Comparison of ENCODE assay signal across 8 mouse cellular contexts in the genomic region with DNA sequence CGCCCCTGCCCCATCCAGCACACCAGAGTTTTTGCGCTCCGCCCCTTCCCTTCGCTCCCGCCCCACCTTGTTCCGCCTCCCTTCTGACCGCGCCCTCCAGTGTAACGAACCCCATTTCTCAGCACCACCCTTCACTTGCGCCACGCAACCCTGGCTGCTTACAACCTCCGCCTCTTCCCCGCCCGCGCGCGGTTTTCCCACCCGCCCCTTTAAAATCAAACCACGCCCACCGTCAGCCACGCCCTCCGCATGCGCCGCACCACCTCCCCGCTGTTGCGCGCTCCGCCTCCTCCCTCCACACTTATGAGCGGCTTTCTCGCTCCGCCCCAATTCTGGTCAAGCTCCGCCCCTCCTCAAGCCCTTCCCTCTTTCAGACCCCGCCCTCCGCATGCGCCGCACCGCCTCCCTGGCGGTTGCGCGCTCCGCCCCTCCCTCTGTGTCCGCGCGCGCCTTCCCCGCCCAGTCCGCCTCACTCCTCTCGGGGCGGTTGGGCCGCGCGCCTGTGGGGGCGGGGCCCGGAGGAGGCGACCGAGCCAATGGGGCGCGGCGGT. TPM values are rescaled to one million over a fixed set of nuclear protein-coding genes. Genes with fewer than 3 reads are reported as not detected.
A peak's percentile ranks its signal among the peaks of the same experiment; 100 is the strongest.
DNase-seq lines count a peak whose midpoint lies in the region; ATAC-seq and TF ChIP-seq lines count a peak whose summit lies in the region.

A gene (plus strand): TSS at position 476 of the 551 bp plus-strand sequence.

- H3K27me3 ChIP-seq in ES-Bruce4 (ENCODE audit: control insufficient read depth, insufficient read depth, low read length, poor library complexity, severe bottlenecking): no peaks in the 10 kb centered on the region
- H3K27me3 ChIP-seq in forebrain, embryonic 13.5 days: no peaks in the 10 kb centered on the region
- no peaks in the 10 kb centered on the region for H3K27me3 ChIP-seq in liver, postnatal 0 days (ENCODE audit: insufficient read depth, low read length)
- H3K27me3 ChIP-seq in neural tube, embryonic 14.5 days (ENCODE audit: control insufficient read depth, insufficient read depth, low read length): no peaks in the 10 kb centered on the region

- TF ChIP-seq POLR2A in ES-Bruce4 (IDR thresholded peaks at IDR 0.05; ENCODE audit: insufficient read depth, low read length): no peak

- peak within 1 kb of the TSS; percentile 90 for H3K4me3 ChIP-seq in ES-Bruce4 (ENCODE audit: low read depth, low read length)
- peak within 1 kb of the TSS; percentile 95 for H3K4me3 ChIP-seq in forebrain, embryonic 13.5 days
- peak within 1 kb of the TSS; percentile 66 for H3K4me3 ChIP-seq in liver, postnatal 0 days (ENCODE audit: low read depth, low read length)
- peak within 1 kb of the TSS; percentile 69 for H3K4me3 ChIP-seq in neural tube, embryonic 14.5 days (ENCODE audit: low read depth, low read length)

- H3K9ac ChIP-seq in ES-Bruce4 (ENCODE audit: low read depth, poor library complexity, severe bottlenecking): peak within 1 kb of the TSS; percentile 100
- peak within 1 kb of the TSS; percentile 93 for H3K9ac ChIP-seq in forebrain, embryonic 13.5 days
- peak within 1 kb of the TSS; percentile 82 for H3K9ac ChIP-seq in liver, postnatal 0 days (replicated peaks)
- peak within 1 kb of the TSS; percentile 76 for H3K9ac ChIP-seq in neural tube, embryonic 14.5 days (replicated peaks; ENCODE audit: low read depth, low read length)

- TF ChIP-seq EP300 in ES-Bruce4 (IDR thresholded peaks at IDR 0.05; ENCODE audit: insufficient read depth, low read depth, low read length): 0 out of 2 replicates have a peak, but pooled peaks have one; percentile 25
- no peak; the same call in 1 of the 2 replicates for TF ChIP-seq EP300 in liver, postnatal 0 days (IDR thresholded peaks at IDR 0.05; ENCODE audit: low read depth)

- no peak for TF ChIP-seq CTCF in ES-Bruce4 (IDR thresholded peaks at IDR 0.05; ENCODE audit: low read depth, low read length)
- TF ChIP-seq CTCF in liver, postnatal 0 days (IDR thresholded peaks at IDR 0.05; ENCODE audit: low read depth): 0 out of 2 replicates have a peak, but pooled peaks have one; percentile 1

- under 1% methylated on average over 50 of the region's 59 CpGs for WGBS in forebrain, embryonic 13.5 days
- 1% methylated on average over 59 of the region's 59 CpGs for WGBS in large intestine, adult 2 months
- WGBS in liver, postnatal 0 days (ENCODE audit: insufficient replicate concordance): 3% methylated on average over 49 of the region's 59 CpGs
- 1% methylated on average over 42 of the region's 59 CpGs for WGBS in neural tube, embryonic 14.5 days

- H3K4me2 ChIP-seq in forebrain, embryonic 13.5 days: peak within 1 kb of the TSS; percentile 84
- H3K4me2 ChIP-seq in liver, postnatal 0 days (ENCODE audit: low read depth, low read length): peak within 1 kb of the TSS; percentile 66
- peak within 1 kb of the TSS; percentile 80 for H3K4me2 ChIP-seq in neural tube, embryonic 14.5 days (ENCODE audit: low read depth, low read length)

- peak; percentile 92 for ATAC-seq in cerebellum, adult (ENCODE audit: insufficient number of reproducible peaks, low FRiP score, low TSS enrichment)
- ATAC-seq in forebrain, embryonic 13.5 days: peak; percentile 96
- ATAC-seq in liver, postnatal 0 days: peak; percentile 93
- ATAC-seq in neural tube, embryonic 14.5 days (ENCODE audit: low read depth): peak; percentile 95

- intact Hi-C loops in heart, postnatal 10 days (cut with DNase I): loop anchor here (2.0 kb wide), 1 partner anchor 33 kb away; a partner anchor contains a TSS

- peak within 1 kb of the TSS; percentile 75 for H3K27ac ChIP-seq in ES-Bruce4 (ENCODE audit: insufficient read depth, low read length)
- peak within 1 kb of the TSS; percentile 65 for H3K27ac ChIP-seq in forebrain, embryonic 13.5 days
- H3K27ac ChIP-seq in liver, postnatal 0 days (ENCODE audit: low read depth): peak within 1 kb of the TSS; percentile 93
- H3K27ac ChIP-seq in neural tube, embryonic 14.5 days (ENCODE audit: low read depth, low read length): peak within 1 kb of the TSS; percentile 60

- H3K9me3 ChIP-seq in ES-Bruce4 (replicated peaks; ENCODE audit: control insufficient read depth, insufficient read depth, low read length, poor library complexity, severe bottlenecking): no peaks in the 10 kb centered on the region
- no peaks in the 10 kb centered on the region for H3K9me3 ChIP-seq in forebrain, embryonic 13.5 days (replicated peaks)
- H3K9me3 ChIP-seq in liver, postnatal 0 days (ENCODE audit: low read length): no peaks in the 10 kb centered on the region
- no peaks in the 10 kb centered on the region for H3K9me3 ChIP-seq in neural tube, embryonic 14.5 days (ENCODE audit: control insufficient read depth, low read length)

- peaks cover 10% of the 10 kb centered on the region for H3K36me3 ChIP-seq in ES-Bruce4 (ENCODE audit: control insufficient read depth, insufficient read depth, low read length, poor library complexity, severe bottlenecking)
- H3K36me3 ChIP-seq in forebrain, embryonic 13.5 days (ENCODE audit: poor library complexity, severe bottlenecking): peaks cover 8% of the 10 kb centered on the region; the same call in 1 of the 2 replicates
- H3K36me3 ChIP-seq in liver, postnatal 0 days (replicated peaks; ENCODE audit: insufficient read depth, low read length): no peaks in the 10 kb centered on the region
- 0 out of 2 replicates have a peak, but pooled peaks cover 3% of the 10 kb centered on the region for H3K36me3 ChIP-seq in neural tube, embryonic 14.5 days (ENCODE audit: control insufficient read depth, insufficient read depth, low read length)

- H3K4me1 ChIP-seq in ES-Bruce4 (ENCODE audit: control insufficient read depth, insufficient read depth, low read length): peaks cover 1% of the 10 kb centered on the region
- peaks cover 12% of the 10 kb centered on the region for H3K4me1 ChIP-seq in forebrain, embryonic 13.5 days
- H3K4me1 ChIP-seq in liver, postnatal 0 days (ENCODE audit: insufficient read depth): peaks cover 4% of the 10 kb centered on the region
- peaks cover 5% of the 10 kb centered on the region; the same call in 1 of the 2 replicates for H3K4me1 ChIP-seq in neural tube, embryonic 14.5 days (ENCODE audit: control insufficient read depth, insufficient read depth, low read length)

- DNase-seq in heart, postnatal 10 days: peak; percentile 98 to 99
- DNase-seq in large intestine, adult 2 months (ENCODE audit: low read depth, low spot score): peak; percentile 89
- DNase-seq in liver, postnatal 0 days: peak; percentile 100
- peak; percentile 100 for DNase-seq in testis, postnatal 10 days (ENCODE audit: low spot score)

RNA-seq across cellular contexts. Expression of the gene that starts here (rescaled TPM):
- polyA plus RNA-seq in ES-Bruce4 (2011; ENCODE audit: insufficient read depth, insufficient read length, low read depth, missing spikeins): 72.6 and 73.3 TPM in 2 replicates
- 26.4 and 26.5 TPM in 2 replicates for polyA plus RNA-seq in forebrain, embryonic 13.5 days (2015; fragmentation: Nextera tagmentation; extraction: Ambion mirVana)
- 10 to 100 TPM; 18.5 to 19.9 TPM for total RNA-seq in heart, postnatal 10 days (2021)
- 19.2 and 19.7 TPM in 2 replicates for polyA plus RNA-seq in large intestine, adult 2 months (2012; rRNA removed)
- 17.5 and 18.2 TPM in 2 replicates for polyA plus RNA-seq in liver, postnatal 0 days (2015; fragmentation: Nextera tagmentation; extraction: Ambion mirVana)
- 26.2 and 31.5 TPM in 2 replicates for polyA plus RNA-seq in neural tube, embryonic 14.5 days (2014; fragmentation: Nextera tagmentation; extraction: Ambion mirVana)

Comparison
In these comparisons a context has a peak if more than half of its experiments do, and no peak if none do; other contexts are left out.
1. Peak in every context shown above with its lines: DNase-seq, ATAC-seq, H3K4me3 ChIP-seq and H3K27ac ChIP-seq.